Mouse (Mus musculus) embryonic facial prominence, embryonic 15.5 days (tissue): ENCODE measurements at regions not wholly inside any gene's neighbourhood (a gene's known extent, or its start where the extent isn't known, plus 50 kb on each side); places are given as distances from the start of the nearest gene placed in this dataset.

ENCODE experiments used
- ATAC-seq: fragments of 200-750 bp; cut with Nextera tagmentation; 2 replicates; pipeline ENCODE4 v1.8.0; 2017; ENCODE audit warnings: low read depth, moderate TSS enrichment; ENCODE audit not compliant: insufficient number of reproducible peaks, low FRiP score, low TSS enrichment
- H3K27ac ChIP-seq: fragments of 300-500 bp; sonication (generic); replicated peaks from 2 replicates; pipeline ENCODE4 v1.5.1; 2015; ENCODE audit warnings: mild to moderate bottlenecking, inconsistent platforms
- H3K27me3 ChIP-seq: fragments of 300-500 bp; sonication (generic); 2 replicates; pipeline ENCODE4 v1.6.1; 2015; ENCODE audit warnings: inconsistent platforms
- H3K36me3 ChIP-seq: fragments of 300-500 bp; sonication (generic); 2 replicates; pipeline ENCODE4 v1.6.1; 2015; ENCODE audit warnings: mild to moderate bottlenecking, inconsistent platforms
- H3K4me1 ChIP-seq: fragments of 300-500 bp; sonication (generic); 2 replicates; pipeline ENCODE4 v1.6.1; 2015; ENCODE audit warnings: inconsistent platforms
- H3K4me2 ChIP-seq: fragments of 300-500 bp; sonication (generic); replicated peaks from 2 replicates; pipeline ENCODE4 v1.6.1; 2015; ENCODE audit warnings: mild to moderate bottlenecking, inconsistent platforms
- H3K4me3 ChIP-seq: fragments of 300-500 bp; sonication (generic); replicated peaks from 2 replicates; pipeline ENCODE4 v1.5.1; 2015; ENCODE audit warnings: mild to moderate bottlenecking, inconsistent platforms
- H3K9ac ChIP-seq: fragments of 300-500 bp; sonication (generic); 2 replicates; pipeline ENCODE4 v1.6.1; 2015; ENCODE audit warnings: inconsistent platforms
- H3K9me3 ChIP-seq: fragments of 300-500 bp; sonication (generic); replicated peaks from 2 replicates; pipeline ENCODE4 v1.6.1; 2016; ENCODE audit warnings: inconsistent platforms
- WGBS: fragments of 180-500 bp; shearing (Covaris S2); methylation state at CpG from one replicate; pipeline ENCODE4 v1.1.7; 2015; 5-methylcytosine and 5-hydroxymethylcytosine counted together

DNA sequence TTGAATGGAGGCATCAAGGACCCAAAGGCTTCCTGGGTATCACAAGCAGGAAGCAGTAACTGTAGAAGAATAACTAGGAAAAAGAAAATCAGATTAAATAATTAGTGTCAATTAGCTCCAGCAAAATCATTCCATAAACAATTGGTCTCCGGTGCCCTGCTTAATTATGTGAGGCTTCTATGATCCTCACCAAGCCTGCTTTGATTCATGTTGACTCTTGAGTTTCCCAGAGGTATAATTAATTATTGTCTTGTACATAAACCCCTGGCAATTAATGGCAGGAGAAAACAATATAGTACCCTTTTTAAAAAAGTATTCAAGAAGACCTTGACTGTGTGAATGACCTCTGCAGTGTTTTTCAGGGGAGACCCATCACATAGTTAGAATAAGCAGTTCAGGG is 61.5 kb upstream of the Sp8 start:
- Histone ChIP-seq H3K9me3 (no peaks in the 10 kb centered on the region), H3K4me3 (no peak overlapping the region), H3K27me3 (no peaks in the 10 kb centered on the region), H3K4me2 (no peak overlapping the region), H3K27ac (no peak overlapping the region), H3K36me3 (no peaks in the 10 kb centered on the region), H3K9ac (no peak overlapping the region), H3K4me1 (no peaks in the 10 kb centered on the region)
- ATAC-seq: no peak
- WGBS: 49% methylated on average over 1 of the region's 1 CpGs

DNA sequence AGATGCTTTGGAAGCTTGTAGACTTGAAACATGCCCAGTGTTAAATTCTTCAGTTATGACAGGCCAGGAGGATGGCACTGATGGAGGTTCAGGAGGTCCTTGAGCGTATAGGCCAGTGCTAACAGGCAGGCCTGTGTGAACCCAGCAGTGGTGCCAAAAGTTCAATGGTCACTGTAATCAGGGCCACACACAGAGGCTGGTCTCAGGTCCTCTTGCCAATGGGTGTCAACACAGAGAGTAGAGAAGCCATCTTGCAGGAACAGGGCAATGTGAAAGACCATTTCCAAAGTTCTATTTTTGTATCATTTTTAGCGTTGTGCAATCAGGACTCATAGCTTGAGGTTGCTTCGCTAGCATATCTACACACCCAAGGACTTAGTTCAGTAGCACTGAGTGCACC is 64.2 kb upstream of the Sp8 start:
- no peaks in the 10 kb centered on the region for H3K36me3 ChIP-seq
- H3K9ac ChIP-seq: no peak overlapping the region
- ATAC-seq: no peak
- no peaks in the 10 kb centered on the region for H3K27me3 ChIP-seq
- WGBS: 91% methylated on average over 3 of the region's 3 CpGs
- H3K4me2 ChIP-seq: no peak overlapping the region
- no peaks in the 10 kb centered on the region for H3K9me3 ChIP-seq
- no peaks in the 10 kb centered on the region for H3K4me1 ChIP-seq
- no peak overlapping the region for H3K27ac ChIP-seq
- no peak overlapping the region for H3K4me3 ChIP-seq

DNA sequence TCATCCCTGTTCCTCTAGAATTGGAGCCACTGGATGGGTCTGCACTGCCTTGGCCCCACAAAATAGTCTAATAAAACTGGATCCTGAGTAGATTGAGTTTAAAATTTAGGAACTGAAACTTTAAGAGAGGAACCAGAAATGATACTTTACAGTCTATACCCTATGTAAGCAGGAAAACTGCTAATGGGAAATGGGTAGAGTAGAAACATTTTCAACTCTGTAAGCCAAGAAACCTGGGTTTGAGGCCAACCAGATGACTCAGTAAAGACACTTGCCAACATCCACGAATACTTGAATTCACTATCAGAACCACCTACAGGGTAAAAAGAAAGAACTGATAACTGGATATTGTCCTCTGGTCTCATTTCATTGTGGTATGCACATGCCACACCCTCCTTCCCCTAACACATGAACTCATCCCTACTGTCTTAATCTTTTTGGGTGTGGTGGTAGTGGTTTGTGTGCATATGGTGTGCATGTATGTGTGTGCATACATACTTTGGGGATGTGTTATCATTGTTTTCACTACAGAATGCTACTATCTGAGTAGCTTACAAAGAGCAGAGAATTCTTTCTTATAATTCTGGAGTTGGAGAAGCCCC is 70.6 kb upstream of the Sp8 start:
- Histone ChIP-seq H3K4me2 (no peak overlapping the region), H3K9me3 (no peaks in the 10 kb centered on the region), H3K27me3 (no peaks in the 10 kb centered on the region), H3K36me3 (no peaks in the 10 kb centered on the region), H3K27ac (no peak overlapping the region), H3K4me3 (no peak overlapping the region), H3K4me1 (no peaks in the 10 kb centered on the region), H3K9ac (no peak overlapping the region)
- 73% methylated on average over 1 of the region's 1 CpGs for WGBS
- no peak for ATAC-seq

DNA sequence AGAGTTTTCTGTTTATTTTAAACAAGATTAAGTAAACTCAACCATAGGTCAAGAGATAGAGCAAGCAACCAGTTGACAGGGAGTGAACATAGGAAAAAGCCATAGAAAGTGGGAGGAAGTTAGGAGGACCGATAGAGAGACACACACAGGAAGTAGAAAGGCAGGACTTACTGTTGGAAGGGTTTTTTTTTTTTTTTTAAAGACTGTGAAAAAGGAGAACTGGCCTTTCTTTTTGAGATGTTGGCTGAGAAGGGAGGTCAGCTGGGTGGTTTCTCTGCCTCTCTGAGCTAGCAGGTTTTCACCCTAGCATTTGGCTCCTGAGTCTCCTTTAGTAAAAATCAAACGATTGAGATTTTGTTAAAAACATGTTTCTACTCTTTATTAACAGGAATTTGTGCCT is 73.3 kb upstream of the Sp8 start:
- Histone ChIP-seq H3K9ac (no peak overlapping the region), H3K4me1 (no peaks in the 10 kb centered on the region), H3K9me3 (no peaks in the 10 kb centered on the region), H3K4me2 (no peak overlapping the region), H3K4me3 (no peak overlapping the region), H3K36me3 (no peaks in the 10 kb centered on the region), H3K27ac (no peak overlapping the region), H3K27me3 (no peaks in the 10 kb centered on the region)
- no peak for ATAC-seq
- WGBS: 85% methylated on average over 2 of the region's 2 CpGs

DNA sequence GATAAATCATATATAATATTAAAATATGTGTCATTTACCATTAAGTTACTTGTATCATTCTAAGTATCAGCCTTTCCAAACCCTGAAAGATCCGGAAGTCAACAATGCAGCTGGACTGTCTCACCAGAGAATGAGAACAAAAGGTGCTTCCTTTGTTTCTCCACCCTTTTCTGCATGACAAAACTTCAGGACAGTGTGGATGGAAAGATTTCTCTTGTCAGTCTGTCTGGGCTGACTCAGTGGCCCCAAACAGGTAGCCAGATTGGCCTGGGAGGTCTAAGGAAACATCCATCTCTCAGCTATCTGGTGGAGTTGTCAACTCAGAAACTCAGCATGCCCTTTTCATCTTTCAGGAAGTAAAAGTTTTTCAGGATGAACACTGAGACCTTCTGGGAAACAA is 79.7 kb upstream of the Sp8 start:
- H3K4me1 ChIP-seq: no peaks in the 10 kb centered on the region
- no peak overlapping the region for H3K27ac ChIP-seq
- no peak overlapping the region for H3K4me3 ChIP-seq
- no peaks in the 10 kb centered on the region for H3K36me3 ChIP-seq
- no peaks in the 10 kb centered on the region for H3K9me3 ChIP-seq
- no peak overlapping the region for H3K4me2 ChIP-seq
- ATAC-seq: no peak
- H3K9ac ChIP-seq: no peak overlapping the region
- no peaks in the 10 kb centered on the region for H3K27me3 ChIP-seq
- 77% methylated on average over 1 of the region's 1 CpGs for WGBS

DNA sequence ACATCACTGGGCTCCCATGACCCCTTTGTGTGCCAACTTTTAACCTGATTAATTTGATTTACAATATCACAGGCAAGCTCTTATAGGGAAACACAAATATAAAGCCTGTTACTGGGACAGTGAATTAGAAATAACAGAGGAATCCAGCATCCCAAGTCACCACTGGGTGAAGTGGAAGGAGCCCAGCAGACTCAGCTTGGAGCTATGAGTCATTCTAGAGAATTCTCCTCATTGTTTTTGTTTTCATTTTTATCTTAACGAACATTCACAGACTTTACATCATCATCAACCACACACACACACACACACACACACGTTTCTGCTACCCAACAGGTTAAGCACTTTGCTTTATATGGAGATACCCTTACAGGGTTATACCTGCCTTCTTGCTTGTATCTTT is 92.1 kb upstream of the Sp8 start:
- Histone ChIP-seq H3K4me3 (no peak overlapping the region), H3K27ac (no peak overlapping the region), H3K4me2 (no peak overlapping the region), H3K9me3 (no peaks in the 10 kb centered on the region), H3K27me3 (no peaks in the 10 kb centered on the region), H3K4me1 (no peaks in the 10 kb centered on the region), H3K36me3 (no peaks in the 10 kb centered on the region), H3K9ac (no peak overlapping the region)
- WGBS: 65% methylated on average over 2 of the region's 2 CpGs
- no peak for ATAC-seq

DNA sequence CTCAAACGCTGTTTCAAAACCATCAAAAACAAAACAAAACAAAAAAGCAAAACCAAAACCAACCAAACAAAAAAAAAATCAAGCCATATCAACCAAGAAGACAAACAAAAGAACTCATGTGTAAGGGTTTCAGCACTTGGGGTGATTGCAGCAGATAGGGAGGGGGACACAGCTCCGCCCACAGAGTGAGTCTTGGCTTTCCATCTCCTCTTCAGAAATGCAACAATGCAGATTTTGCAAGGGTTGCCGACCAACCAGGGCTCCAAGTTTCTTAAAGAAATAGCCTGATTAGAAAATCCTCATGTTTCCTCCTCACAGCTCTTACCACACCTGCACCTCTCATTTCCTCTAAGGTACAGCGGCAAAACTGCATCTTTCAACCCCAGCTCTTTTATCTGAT is 107.0 kb upstream of the Sp8 start:
- no peak overlapping the region for H3K4me2 ChIP-seq
- no peak for ATAC-seq
- H3K9ac ChIP-seq: no peak overlapping the region
- H3K27me3 ChIP-seq: no peaks in the 10 kb centered on the region
- H3K27ac ChIP-seq: no peak overlapping the region
- H3K36me3 ChIP-seq: no peaks in the 10 kb centered on the region
- H3K9me3 ChIP-seq: no peaks in the 10 kb centered on the region
- WGBS: 54% methylated on average over 4 of the region's 4 CpGs
- no peak overlapping the region for H3K4me3 ChIP-seq
- H3K4me1 ChIP-seq: no peaks in the 10 kb centered on the region

DNA sequence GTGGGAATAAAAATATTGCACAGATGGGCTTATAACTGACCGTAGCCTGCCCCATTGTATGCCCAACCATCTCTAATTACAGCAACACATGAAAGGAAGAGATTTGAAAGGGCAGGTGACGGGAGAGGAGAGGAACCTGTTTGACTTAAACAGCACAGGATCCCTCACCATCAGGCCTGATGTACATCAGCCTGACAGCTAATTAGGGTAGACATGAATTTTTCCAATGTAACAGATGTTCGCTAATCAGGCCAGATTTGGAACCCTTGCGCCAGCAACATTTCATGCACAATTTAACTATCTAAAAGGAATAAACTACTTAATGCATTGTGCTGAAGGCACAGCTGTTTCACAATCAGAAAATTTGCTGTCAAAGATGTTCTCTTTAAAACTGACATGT is 120.2 kb upstream of the Sp8 start:
- Histone ChIP-seq H3K27ac (no peak overlapping the region), H3K27me3 (no peaks in the 10 kb centered on the region), H3K9me3 (no peaks in the 10 kb centered on the region), H3K4me2 (no peak overlapping the region), H3K36me3 (no peaks in the 10 kb centered on the region), H3K4me3 (no peak overlapping the region), H3K9ac (no peak overlapping the region), H3K4me1 (no peaks in the 10 kb centered on the region)
- 54% methylated on average over 4 of the region's 4 CpGs for WGBS
- ATAC-seq: no peak

DNA sequence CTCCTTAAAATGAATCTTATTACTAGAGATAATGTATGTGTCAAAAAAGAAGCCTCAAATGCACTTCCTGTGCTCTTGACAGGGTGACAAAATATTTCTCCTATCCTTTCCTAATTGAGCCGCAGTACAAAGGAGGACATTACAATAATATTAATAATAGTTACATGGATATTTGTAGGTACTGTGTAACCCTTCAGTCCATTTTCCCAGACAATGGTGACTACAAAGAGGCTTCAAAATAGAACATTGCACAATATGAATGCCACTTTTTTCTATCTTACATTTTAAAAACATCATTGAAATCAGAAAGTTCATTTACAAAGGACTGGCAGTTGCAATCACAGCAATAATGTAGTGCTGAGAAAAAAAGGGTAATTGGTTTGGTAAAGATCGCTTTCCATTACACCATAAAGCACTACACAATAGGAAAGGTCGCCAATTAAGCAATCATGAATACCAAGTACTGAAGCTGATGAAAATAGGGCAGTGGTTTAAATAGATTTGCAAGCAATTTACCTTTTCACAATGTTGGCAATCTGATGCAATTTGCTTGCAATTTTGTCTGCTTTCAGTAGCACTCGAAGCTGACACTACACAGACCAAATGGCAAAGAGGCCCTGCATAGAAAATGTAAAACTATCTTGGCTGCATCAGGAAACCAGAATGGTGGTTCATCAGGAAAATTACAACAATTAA is 126.1 kb upstream of the Sp8 start:
- 62% methylated on average over 4 of the region's 4 CpGs for WGBS
- Histone ChIP-seq H3K27ac (no peak overlapping the region), H3K36me3 (no peaks in the 10 kb centered on the region), H3K9me3 (no peaks in the 10 kb centered on the region), H3K4me1 (no peaks in the 10 kb centered on the region), H3K4me3 (no peak overlapping the region), H3K9ac (no peak overlapping the region), H3K4me2 (no peak overlapping the region), H3K27me3 (no peaks in the 10 kb centered on the region)
- no peak for ATAC-seq

DNA sequence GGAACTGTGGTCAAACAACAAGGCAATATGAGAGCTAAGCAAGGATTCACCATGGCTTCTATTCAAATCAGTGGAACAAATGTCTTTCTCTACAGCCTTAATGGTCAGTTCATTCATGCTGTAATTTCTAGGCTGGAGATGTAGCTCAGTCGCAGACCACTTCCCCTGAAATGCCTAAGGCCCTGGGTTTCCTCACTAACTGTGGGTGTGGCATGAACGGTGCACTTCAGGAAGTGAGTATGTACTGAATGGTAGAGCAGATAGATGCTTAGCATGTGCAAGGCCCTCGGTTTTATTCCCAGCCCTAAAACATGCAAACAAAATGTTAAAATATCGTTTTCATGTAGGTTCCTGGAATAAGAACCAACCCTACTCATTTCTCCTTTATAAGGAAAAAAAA is 129.3 kb upstream of the Sp8 start:
- H3K36me3 ChIP-seq: no peaks in the 10 kb centered on the region
- H3K4me3 ChIP-seq: no peak overlapping the region
- no peak overlapping the region for H3K4me2 ChIP-seq
- H3K27me3 ChIP-seq: no peaks in the 10 kb centered on the region
- no peaks in the 10 kb centered on the region for H3K9me3 ChIP-seq
- ATAC-seq: no peak
- no peak overlapping the region for H3K27ac ChIP-seq
- H3K9ac ChIP-seq: no peak overlapping the region
- 73% methylated on average over 4 of the region's 4 CpGs for WGBS
- H3K4me1 ChIP-seq: no peaks in the 10 kb centered on the region

DNA sequence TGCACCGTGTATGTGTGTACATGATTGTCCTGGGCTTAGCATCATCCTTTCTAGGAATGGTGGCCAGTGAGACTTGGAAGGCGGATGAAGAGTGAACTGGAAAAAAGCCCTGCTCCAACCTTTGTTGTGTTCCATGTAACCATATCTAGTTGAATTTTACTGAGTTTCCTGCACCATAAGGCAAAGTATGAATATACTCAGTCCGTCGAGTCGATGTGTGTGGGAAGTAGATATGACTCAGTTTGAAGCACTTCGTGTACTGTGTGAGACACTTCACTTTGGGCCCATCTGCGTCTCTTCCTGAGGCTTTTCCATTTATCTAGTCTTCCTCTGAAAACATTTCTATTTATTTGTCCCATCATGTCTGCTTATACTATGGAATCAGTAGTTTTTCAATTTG is 139.5 kb upstream of the Sp8 start:
- Histone ChIP-seq H3K4me3 (no peak overlapping the region), H3K4me2 (no peak overlapping the region), H3K9ac (no peak overlapping the region), H3K27me3 (no peaks in the 10 kb centered on the region), H3K9me3 (no peaks in the 10 kb centered on the region), H3K4me1 (no peaks in the 10 kb centered on the region), H3K36me3 (no peaks in the 10 kb centered on the region), H3K27ac (no peak overlapping the region)
- ATAC-seq: no peak
- 91% methylated on average over 7 of the region's 7 CpGs for WGBS

DNA sequence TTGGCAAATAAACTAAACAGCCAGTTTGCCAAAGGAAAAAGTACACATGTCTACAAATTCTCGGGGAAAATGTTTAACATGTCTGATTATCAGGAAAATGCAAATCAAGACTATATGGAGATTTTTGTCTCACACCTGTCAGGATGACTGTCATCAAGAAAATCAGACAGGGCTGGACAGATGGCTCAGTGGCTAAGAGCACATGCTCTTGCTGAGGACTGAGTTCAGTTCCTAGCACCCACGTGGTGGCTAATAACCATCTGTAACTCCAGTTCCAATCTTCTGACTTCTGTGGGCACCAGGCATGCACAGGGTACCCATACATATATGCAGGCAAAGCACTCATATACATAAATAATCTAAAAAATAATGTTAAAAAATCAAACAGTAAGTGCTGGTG is 141.3 kb upstream of the Sp8 start:
- WGBS: 74% methylated on average over 2 of the region's 2 CpGs
- H3K9me3 ChIP-seq: no peaks in the 10 kb centered on the region

More for the DNA sequence above, 141.3 kb upstream of the Sp8 start:
- H3K36me3 ChIP-seq: no peaks in the 10 kb centered on the region
- no peak overlapping the region for H3K27ac ChIP-seq
- no peak for ATAC-seq
- no peaks in the 10 kb centered on the region for H3K4me1 ChIP-seq
- no peak overlapping the region for H3K9ac ChIP-seq
- H3K4me2 ChIP-seq: no peak overlapping the region
- no peak overlapping the region for H3K4me3 ChIP-seq
- H3K27me3 ChIP-seq: no peaks in the 10 kb centered on the region
